Mouse (Mus musculus): ENCODE measurements around the gene Pmel. TPM values are rescaled to one million over a fixed set of nuclear protein-coding genes. Genes with fewer than 3 reads are reported as not detected.
"Not testable (repeated sequence)": the region's sequence is repeated elsewhere in the genome, so short reads cannot be mapped to it uniquely, and the experiment has no call there.

Gene Pmel
- total RNA-seq, 2 experiments from 2014 or later, result 0.33 to 0.34 TPM

GRCm38 (mm10) chr10:128673763-128674468 lies 30.1 kb upstream of the Pmel start, which contains the start of gene Suox:
Suox (minus strand) TSS chr10:128674073.
- peak within 1 kb of the TSS; percentile 69 for H3K4me3 ChIP-seq
- no peak for TF ChIP-seq CTCF (conservative IDR thresholded peaks at IDR 0.05)
- DNase-seq (ENCODE audit: low spot score in 2 of 2), result peak; percentile 76 to 78
- H3K27ac ChIP-seq, result peak within 1 kb of the TSS; percentile 89

GRCm38 (mm10) chr10:128674469-128675008 lies 29.5 kb upstream of the Pmel start:
- peak overlapping the region; percentile 89 for H3K27ac ChIP-seq
- no peak for DNase-seq (ENCODE audit: low spot score in 2 of 2)
- peak; percentile 93 for TF ChIP-seq CTCF (conservative IDR thresholded peaks at IDR 0.05)

DNA sequence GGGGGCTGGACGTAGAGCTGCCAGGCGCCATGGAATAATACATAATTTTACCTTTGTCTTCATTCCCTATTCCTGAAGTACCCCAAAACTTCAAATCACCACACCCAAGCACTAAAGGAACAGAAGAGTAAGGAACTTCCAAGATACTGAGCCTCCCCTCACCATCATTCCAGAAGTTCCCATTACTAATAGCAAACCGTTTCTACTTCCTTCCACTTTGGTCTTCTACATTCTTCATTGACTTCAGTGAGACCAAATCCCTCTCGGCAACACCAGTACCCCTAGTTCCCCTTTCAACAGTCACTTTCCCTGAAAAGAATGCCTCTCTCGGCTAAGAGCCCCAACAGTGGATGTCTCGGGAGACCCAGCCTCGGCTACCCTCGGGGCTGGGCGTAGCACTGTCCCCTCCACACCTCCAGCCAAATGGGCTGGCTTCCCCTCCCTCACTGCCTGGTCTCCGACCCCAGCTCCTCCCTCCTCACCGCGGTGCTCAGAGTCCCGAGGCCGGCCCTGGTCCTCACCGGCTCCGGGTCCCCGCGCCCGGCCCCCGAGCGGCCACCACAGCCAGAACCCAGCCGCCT lies 8.5 kb upstream of the Pmel start:
- DNase-seq (ENCODE audit: low spot score in 2 of 2), result no peak
- peak overlapping the region; percentile 90 for H3K4me3 ChIP-seq
- peak overlapping the region; percentile 98 for H3K27ac ChIP-seq
- no peak for TF ChIP-seq CTCF (conservative IDR thresholded peaks at IDR 0.05)

More at GRCm38 (mm10) chr10:128674469-128675008, 29.5 kb upstream of the Pmel start:
- H3K4me3 ChIP-seq, result peak overlapping the region; percentile 69

GRCm38 (mm10) chr10:128695992-128696807 lies 7.8 kb upstream of the Pmel start, which contains the start of gene Rab5b:
Rab5b (minus strand) TSS chr10:128696264.
- Histone ChIP-seq H3K27ac (peak within 1 kb of the TSS; percentile 98), H3K4me3 (peak within 1 kb of the TSS; percentile 90)
- peak; percentile 98 to 100 for DNase-seq (ENCODE audit: low spot score in 2 of 2)
- peak; percentile 13; the same call in 1 of the 2 replicates for TF ChIP-seq CTCF (conservative IDR thresholded peaks at IDR 0.05)

DNA sequence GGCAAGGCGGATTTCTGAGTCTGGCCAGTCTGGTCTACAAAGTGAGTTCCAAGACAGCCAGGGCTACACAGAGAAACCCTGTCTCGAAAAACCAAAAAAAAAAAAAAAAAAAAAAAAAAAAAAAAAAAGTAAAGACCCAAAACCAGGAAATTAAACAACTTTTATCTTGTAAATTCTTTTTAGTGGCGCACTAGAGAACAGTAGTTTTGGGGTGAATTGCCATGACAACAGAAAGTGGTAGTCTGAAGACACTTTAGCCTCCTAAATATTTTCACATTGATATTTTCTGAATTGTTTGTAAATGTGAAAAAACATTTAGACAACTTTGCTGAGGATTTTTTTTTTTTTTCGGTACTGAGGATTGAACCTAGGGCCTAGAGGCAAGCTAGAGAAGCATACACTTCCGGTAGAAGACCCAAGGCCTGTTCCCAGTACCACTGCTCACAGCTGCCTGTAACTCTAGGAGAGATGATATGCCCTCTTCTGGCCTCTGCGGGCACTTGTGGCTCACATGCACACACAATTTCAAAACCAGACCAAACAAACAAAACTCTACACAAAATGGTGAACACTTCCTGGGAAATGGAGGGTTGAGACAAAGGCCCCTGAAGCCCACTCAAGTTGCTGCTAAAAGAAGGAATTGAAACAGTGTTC lies 6.8 kb upstream of the Pmel start:
- no peak for DNase-seq (ENCODE audit: low spot score in 2 of 2)
- Histone ChIP-seq H3K4me3 (peak overlapping the region; percentile 49), H3K27ac (peak overlapping the region; percentile 93)
- TF ChIP-seq CTCF (conservative IDR thresholded peaks at IDR 0.05), result peak; percentile 26; the same call in 1 of the 2 replicates

DNA sequence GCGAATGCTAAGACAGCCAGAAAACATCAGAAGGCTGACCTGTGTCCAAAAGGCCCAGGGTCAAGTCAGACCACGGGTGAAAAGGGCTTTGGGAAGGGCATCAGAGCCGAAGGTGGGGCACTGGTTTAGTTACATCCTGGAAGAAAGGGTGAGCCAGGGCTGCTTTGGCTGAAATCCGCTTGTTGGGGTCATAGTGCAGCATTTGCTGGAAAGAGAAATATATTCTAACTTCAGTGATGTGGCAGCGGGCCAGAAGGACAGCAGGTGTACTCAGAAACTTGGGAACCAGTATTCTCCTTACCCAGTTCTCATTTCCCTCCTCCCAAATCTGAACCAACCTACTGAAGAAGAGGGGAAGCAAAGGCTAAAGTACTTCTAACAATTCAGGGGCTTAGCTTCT lies 5.0 kb upstream of the Pmel start:
- TF ChIP-seq CTCF (conservative IDR thresholded peaks at IDR 0.05), result no peak
- no peak overlapping the region; the same call in 1 of the 2 replicates for H3K27ac ChIP-seq
- DNase-seq (ENCODE audit: low spot score in 2 of 2), result no peak
- H3K4me3 ChIP-seq, result no peak overlapping the region

DNA sequence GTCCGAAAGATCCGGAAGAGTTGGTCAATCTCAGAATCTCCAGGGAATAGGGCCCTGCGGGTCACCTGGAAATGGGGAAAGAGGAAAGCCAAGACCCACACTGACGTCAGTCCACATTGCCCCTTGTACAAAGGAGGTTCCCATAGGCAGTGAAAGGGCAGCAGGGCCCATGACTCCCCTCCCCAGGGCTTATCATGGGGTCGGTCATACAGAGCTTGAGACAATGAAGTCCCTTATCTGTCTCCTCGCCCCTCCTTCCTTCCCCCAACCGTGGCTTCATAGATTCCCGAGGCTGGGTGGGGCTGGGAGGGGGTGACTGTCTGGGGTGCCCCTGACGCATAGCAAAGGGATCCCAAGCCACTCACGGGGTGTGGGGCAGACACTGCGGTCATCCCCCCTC lies 4.4 kb upstream of the Pmel start:
- no peak for DNase-seq (ENCODE audit: low spot score in 2 of 2)
- Histone ChIP-seq H3K4me3 (no peak overlapping the region), H3K27ac (no peak overlapping the region)
- TF ChIP-seq CTCF (conservative IDR thresholded peaks at IDR 0.05), result no peak

- TF ChIP-seq CTCF (conservative IDR thresholded peaks at IDR 0.05), result no peak
- Histone ChIP-seq H3K27ac (no peak overlapping the region), H3K4me3 (no peak overlapping the region)
- DNase-seq (ENCODE audit: low spot score in 2 of 2), result no peak
Observed at GRCm38 (mm10) chr10:128700712-128701111, 3.3 kb upstream of the Pmel start.

- Histone ChIP-seq H3K27ac (no peak overlapping the region), H3K4me3 (no peak overlapping the region)
- TF ChIP-seq CTCF (conservative IDR thresholded peaks at IDR 0.05), result no peak
- DNase-seq (ENCODE audit: low spot score in 2 of 2), result no peak
Observed at GRCm38 (mm10) chr10:128702328-128703007, 1.5 kb upstream of the Pmel start.

- DNase-seq (ENCODE audit: low spot score in 2 of 2), result peak; percentile 83 to 84
- Histone ChIP-seq H3K27ac (peak within 1 kb of the TSS; percentile 79), H3K4me3 (peak within 1 kb of the TSS; percentile 86)
- TF ChIP-seq CTCF (conservative IDR thresholded peaks at IDR 0.05), result no peak
Observed at GRCm38 (mm10) chr10:128704491-128705316, 709 bp downstream of the Pmel start, which contains the start of gene Cdk2. Cdk2 (minus strand) TSS chr10:128705031.

DNA sequence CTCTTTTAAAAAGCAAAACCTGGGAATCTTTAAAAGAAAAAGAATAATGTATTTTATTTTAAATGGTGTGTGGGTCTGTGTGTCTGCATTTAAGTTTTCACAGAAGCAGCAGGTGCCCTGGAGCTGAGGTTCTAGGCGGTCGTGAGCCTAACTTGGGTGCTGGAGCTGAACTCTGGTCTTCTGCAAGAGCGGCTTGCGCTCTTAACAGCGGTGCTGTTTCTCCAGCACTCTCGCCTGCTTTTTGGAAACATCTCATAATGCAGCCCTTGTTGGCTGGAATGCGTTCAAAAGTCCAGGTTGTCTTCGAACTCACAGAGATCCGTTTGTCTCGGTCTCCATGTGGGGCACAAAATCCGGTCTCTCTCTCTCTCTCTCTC lies 1.3 kb downstream of the Pmel start:
- peak overlapping the region; percentile 76 for H3K27ac ChIP-seq
- peak overlapping the region; percentile 86 for H3K4me3 ChIP-seq
- no peak for TF ChIP-seq CTCF (conservative IDR thresholded peaks at IDR 0.05)
- DNase-seq (ENCODE audit: low spot score in 2 of 2), result no peak

DNA sequence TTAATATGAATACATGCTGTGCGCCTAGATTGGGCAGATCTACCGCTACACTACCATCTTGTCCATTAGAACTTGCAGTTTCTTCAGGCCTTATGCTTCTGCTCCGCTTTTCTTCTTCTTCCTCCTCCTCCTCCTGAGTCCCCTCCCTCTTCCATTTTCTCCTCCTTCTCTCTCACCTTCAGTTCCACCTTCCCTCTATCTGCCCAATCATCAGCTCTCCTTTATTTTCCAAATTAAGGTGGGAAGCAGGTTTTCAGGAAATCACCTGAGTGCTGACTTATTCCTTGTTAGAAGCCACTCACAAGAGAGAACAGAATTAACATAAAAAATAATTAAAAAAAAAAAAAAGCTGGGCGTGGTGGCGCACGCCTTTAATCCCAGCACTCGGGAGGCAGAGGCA lies 7.3 kb downstream of the Pmel start:
- DNase-seq (ENCODE audit: low spot score in 2 of 2); H3K27ac ChIP-seq; H3K4me3 ChIP-seq: not testable (repeated sequence)
